Mouse (Mus musculus) hindbrain, embryonic 13.5 days (tissue): ENCODE measurements at regions not wholly inside any gene's neighbourhood (a gene's known extent, or its start where the extent isn't known, plus 50 kb on each side); places are given as distances from the start of the nearest gene placed in this dataset.

Experiments
- ATAC-seq: fragments of 200-750 bp; cut with Nextera tagmentation; 2 replicates; pipeline ENCODE4 v1.8.0; 2017; ENCODE audit warnings: moderate TSS enrichment; ENCODE audit not compliant: low FRiP score
- H3K27ac ChIP-seq: fragments of 300-500 bp; sonication (generic); 2 replicates; pipeline ENCODE4 v1.5.1; 2015; ENCODE audit warnings: inconsistent platforms, mild to moderate bottlenecking, moderate library complexity
- H3K27me3 ChIP-seq: fragments of 300-500 bp; sonication (generic); 2 replicates; pipeline ENCODE4 v1.6.1; 2015; ENCODE audit warnings: mild to moderate bottlenecking, inconsistent platforms
- H3K36me3 ChIP-seq: fragments of 300-500 bp; sonication (generic); 2 replicates; pipeline ENCODE4 v1.6.1; 2015; ENCODE audit warnings: mild to moderate bottlenecking, inconsistent platforms
- H3K4me1 ChIP-seq: fragments of 300-500 bp; sonication (generic); replicated peaks from 2 replicates; pipeline ENCODE4 v1.6.1; 2015; ENCODE audit warnings: inconsistent platforms
- H3K4me2 ChIP-seq: fragments of 300-500 bp; sonication (generic); 2 replicates; pipeline ENCODE4 v1.6.1; 2015; ENCODE audit warnings: inconsistent platforms, mild to moderate bottlenecking, moderate library complexity
- H3K4me3 ChIP-seq: fragments of 300-500 bp; sonication (generic); 2 replicates; pipeline ENCODE4 v1.5.1; 2015; ENCODE audit warnings: mild to moderate bottlenecking, inconsistent platforms
- H3K9ac ChIP-seq: fragments of 300-500 bp; sonication (generic); 2 replicates; pipeline ENCODE4 v1.6.1; 2015; ENCODE audit warnings: mild to moderate bottlenecking, inconsistent platforms
- H3K9me3 ChIP-seq: fragments of 300-500 bp; sonication (generic); 2 replicates; pipeline ENCODE4 v1.6.1; 2016; ENCODE audit warnings: inconsistent platforms
- WGBS: fragments of 180-500 bp; shearing (Covaris S2); methylation state at CpG from one replicate; pipeline ENCODE4 v1.1.7; 2015; 5-methylcytosine and 5-hydroxymethylcytosine counted together

DNA sequence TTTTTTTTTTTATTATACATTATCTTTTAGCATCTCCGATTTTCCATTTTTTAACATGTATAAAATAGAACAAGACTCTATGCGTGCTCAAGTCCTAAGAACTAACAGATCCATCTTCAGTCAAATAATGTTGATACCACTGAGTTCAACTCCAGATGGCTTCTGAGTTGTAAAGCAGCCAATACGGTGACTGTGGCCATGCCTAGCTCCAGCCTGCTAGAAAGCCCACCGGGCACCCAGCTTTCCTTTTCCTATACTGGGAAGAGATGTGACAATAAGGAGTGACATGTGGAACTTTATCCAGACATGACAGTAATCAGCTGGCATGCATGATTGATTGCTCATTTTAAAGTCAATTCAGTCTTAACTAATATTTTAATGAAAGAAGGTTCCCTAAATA, 236.7 kb upstream of the Crim1 start:
- Histone ChIP-seq H3K4me3 (no peak overlapping the region), H3K27ac (no peak overlapping the region), H3K4me2 (no peak overlapping the region), H3K9me3 (no peaks in the 10 kb centered on the region), H3K9ac (no peak overlapping the region), H3K4me1 (no peaks in the 10 kb centered on the region), H3K36me3 (no peaks in the 10 kb centered on the region), H3K27me3 (no peaks in the 10 kb centered on the region)
- no peak for ATAC-seq
- WGBS = 85% methylated on average over 4 of the region's 4 CpGs

DNA sequence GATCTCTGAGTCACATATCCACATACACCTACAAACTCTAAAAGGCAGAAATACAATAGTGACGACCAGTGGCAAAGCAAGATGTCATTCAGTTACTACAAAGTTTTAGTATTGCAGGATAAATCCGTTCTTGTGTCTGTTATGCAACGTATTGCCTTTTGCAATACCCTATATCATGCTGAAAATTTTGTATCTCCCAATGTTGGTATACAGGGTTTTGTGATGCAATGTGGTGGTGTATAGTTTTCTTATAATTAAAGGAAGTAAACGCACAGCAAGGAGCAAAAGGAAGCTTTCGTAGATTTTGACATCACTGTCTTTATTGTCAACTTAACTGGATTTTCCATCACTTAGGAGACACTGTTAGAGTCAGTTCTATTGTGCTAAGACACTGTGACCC, 231.5 kb upstream of the Crim1 start:
- no peak overlapping the region for H3K27ac ChIP-seq
- WGBS = 92% methylated on average over 5 of the region's 5 CpGs

DNA sequence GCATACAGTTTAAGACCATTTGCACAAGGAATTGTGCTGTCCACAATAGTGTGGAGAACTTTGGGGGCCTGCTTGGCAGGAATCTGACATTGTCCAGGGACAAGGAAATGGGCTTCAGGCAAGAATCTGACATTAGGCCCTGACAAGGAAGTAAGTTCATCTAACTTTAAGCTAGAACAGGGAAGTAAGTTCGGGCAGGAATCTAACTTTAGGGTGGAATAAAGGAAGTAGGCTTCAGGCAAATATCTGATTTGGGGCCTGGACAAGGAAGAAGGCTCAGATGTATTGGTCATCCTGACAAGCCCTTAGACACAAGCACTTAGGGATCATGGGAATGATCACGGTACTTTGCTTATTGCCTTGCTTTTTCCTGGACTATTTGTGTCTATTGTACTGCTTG, 230.9 kb upstream of the Crim1 start:
- H3K4me1 ChIP-seq = no peaks in the 10 kb centered on the region
- H3K36me3 ChIP-seq = no peaks in the 10 kb centered on the region
- H3K9ac ChIP-seq = no peak overlapping the region
- WGBS = 95% methylated on average over 2 of the region's 2 CpGs
- no peak overlapping the region for H3K27ac ChIP-seq
- H3K4me3 ChIP-seq = no peak overlapping the region
- ATAC-seq = no peak
- no peaks in the 10 kb centered on the region for H3K9me3 ChIP-seq
- no peaks in the 10 kb centered on the region for H3K27me3 ChIP-seq
- no peak overlapping the region for H3K4me2 ChIP-seq

More for the DNA sequence above, 231.5 kb upstream of the Crim1 start:
- H3K4me2 ChIP-seq = no peak overlapping the region
- no peaks in the 10 kb centered on the region for H3K36me3 ChIP-seq
- no peaks in the 10 kb centered on the region for H3K9me3 ChIP-seq
- ATAC-seq = no peak
- no peaks in the 10 kb centered on the region for H3K27me3 ChIP-seq
- no peak overlapping the region for H3K9ac ChIP-seq
- no peaks in the 10 kb centered on the region for H3K4me1 ChIP-seq
- H3K4me3 ChIP-seq = no peak overlapping the region
